Mouse (Mus musculus) embryonic facial prominence, embryonic 10.5 days (tissue): ENCODE data around the gene Glmp. TPM values are rescaled to one million over a fixed set of nuclear protein-coding genes. Genes with fewer than 3 reads are reported as not detected.
"Not testable (repeated sequence)": the region's sequence is repeated elsewhere in the genome, so short reads cannot be mapped to it uniquely, and the experiment has no call there.

ENCODE experiments used
- DNase-seq: peaks from one replicate; pipeline ENCODE4 v3.0.0-alpha.2; 2017; ENCODE audit warnings: low spot score
- H3K27ac ChIP-seq: fragments of 300-500 bp; sonication (generic); replicated peaks from 2 replicates; pipeline ENCODE4 v1.5.1; 2016; ENCODE audit warnings: mild to moderate bottlenecking
- H3K27me3 ChIP-seq: fragments of 300-500 bp; sonication (generic); replicated peaks from 2 replicates; pipeline ENCODE4 v1.6.1; 2016; ENCODE audit warnings: low read depth, mild to moderate bottlenecking; ENCODE audit not compliant: poor library complexity, severe bottlenecking
- H3K36me3 ChIP-seq: fragments of 300-500 bp; sonication (generic); replicated peaks from 2 replicates; pipeline ENCODE4 v1.6.1; 2016; ENCODE audit warnings: mild to moderate bottlenecking, moderate library complexity
- H3K4me1 ChIP-seq: fragments of 300-500 bp; sonication (generic); 2 replicates; pipeline ENCODE4 v1.6.1; 2016
- H3K4me3 ChIP-seq: fragments of 300-500 bp; sonication (generic); 2 replicates; pipeline ENCODE4 v1.5.1; 2016; ENCODE audit warnings: mild to moderate bottlenecking, moderate library complexity
- H3K9me3 ChIP-seq: fragments of 300-500 bp; sonication (generic); 2 replicates; pipeline ENCODE4 v1.6.1; 2016; ENCODE audit warnings: mild to moderate bottlenecking
- WGBS: fragments of 180-500 bp; shearing (Covaris S2); methylation state at CpG from one replicate; pipeline ENCODE4 v1.1.7; 2016; 5-methylcytosine and 5-hydroxymethylcytosine counted together
- polyA plus RNA-seq: library from polyadenylated mRNA; unstranded; fragments of >200 nt; fragmentation: Nextera tagmentation; extraction: Ambion mirVana; gene quantifications from 2 replicates; pipeline ENCODE4 v1.2.1, GENCODE M21; 2016

The Glmp gene
- polyA plus RNA-seq, 1 experiment from 2014 or later, result 142 TPM

DNA sequence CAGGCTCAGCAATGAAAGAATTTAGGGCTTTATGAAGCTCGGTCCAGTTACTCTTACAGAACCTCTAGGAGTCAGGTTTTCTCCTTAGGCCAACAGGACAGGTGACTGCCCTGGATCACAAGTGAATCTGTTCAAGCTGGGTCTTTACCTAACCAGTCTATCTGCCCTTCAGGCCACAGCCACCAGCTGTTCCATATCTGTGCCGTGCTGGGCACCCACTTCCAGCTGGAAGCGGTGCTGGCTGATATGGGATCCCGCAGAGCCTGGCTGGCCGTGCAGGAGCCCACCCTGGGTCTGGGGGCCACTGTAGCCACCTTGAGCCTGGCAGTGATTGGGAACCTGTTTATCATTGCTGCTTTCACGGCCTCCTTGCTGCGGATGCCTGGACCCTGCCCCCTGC lies 42.7 kb downstream of the Glmp start:
- peaks cover 12% of the 10 kb centered on the region for H3K9me3 ChIP-seq
- not testable (repeated sequence) for H3K27ac ChIP-seq, DNase-seq, H3K4me3 ChIP-seq
- peaks cover 12% of the 10 kb centered on the region for H3K36me3 ChIP-seq
- 57% methylated on average over 4 of the region's 7 CpGs for WGBS
- H3K4me1 ChIP-seq, result peaks cover 31% of the 10 kb centered on the region
- peaks cover 42% of the 10 kb centered on the region for H3K27me3 ChIP-seq

DNA sequence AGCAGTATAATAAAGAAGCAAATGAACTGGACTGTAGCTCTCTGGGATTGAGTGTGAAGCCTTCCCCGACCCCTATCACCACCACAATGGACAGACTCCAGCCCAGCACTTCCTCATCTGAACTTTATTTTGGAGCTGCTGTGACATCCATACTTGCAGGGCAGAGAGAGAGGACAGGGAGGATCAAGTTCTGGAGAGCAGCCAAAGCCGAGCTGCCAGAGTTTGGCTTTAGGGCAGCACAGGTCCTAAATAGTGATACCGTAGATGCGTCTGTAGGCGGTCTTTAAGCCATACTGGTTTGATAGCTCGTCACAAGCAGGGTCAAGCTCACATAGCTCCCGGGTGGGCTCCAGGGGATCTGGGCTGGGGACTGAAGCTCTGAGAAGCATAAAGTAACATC lies 43.7 kb downstream of the Glmp start:
- H3K4me3 ChIP-seq, H3K27ac ChIP-seq, DNase-seq, H3K36me3 ChIP-seq: not testable (repeated sequence)
- Histone ChIP-seq H3K27me3 (peaks cover 41% of the 10 kb centered on the region), H3K4me1 (peaks cover 28% of the 10 kb centered on the region), H3K9me3 (peaks cover 12% of the 10 kb centered on the region)
- WGBS, result 89% methylated on average over 7 of the region's 7 CpGs

DNA sequence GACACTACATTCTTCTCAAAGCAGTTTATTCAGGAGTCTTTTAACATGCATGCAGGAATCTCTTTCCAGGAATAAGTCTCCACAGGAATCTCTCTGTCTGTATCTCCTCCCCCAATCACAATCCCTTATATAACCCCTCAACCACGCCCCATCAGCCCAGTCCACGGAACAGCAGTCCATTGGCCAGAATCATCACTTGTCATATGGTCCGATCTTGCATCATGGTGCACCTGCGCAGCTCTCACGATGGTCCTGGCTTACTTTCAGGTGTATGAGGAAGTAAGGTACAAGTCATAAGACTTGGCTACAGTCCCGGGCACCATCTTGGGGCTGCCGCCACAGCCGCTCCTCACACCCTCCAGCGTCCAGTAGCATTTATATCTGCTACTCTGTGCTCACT lies 47.8 kb downstream of the Glmp start, which contains the start of gene Bglap3:
Gene Bglap3 (minus strand): TSS at position 101 of the 400 bp plus-strand sequence.
- not testable (repeated sequence) for H3K27ac ChIP-seq, DNase-seq, H3K27me3 ChIP-seq, H3K4me3 ChIP-seq, H3K4me1 ChIP-seq, H3K36me3 ChIP-seq
- WGBS, result 91% methylated on average over 9 of the region's 9 CpGs
- H3K9me3 ChIP-seq, result peaks cover 12% of the 10 kb centered on the region

DNA sequence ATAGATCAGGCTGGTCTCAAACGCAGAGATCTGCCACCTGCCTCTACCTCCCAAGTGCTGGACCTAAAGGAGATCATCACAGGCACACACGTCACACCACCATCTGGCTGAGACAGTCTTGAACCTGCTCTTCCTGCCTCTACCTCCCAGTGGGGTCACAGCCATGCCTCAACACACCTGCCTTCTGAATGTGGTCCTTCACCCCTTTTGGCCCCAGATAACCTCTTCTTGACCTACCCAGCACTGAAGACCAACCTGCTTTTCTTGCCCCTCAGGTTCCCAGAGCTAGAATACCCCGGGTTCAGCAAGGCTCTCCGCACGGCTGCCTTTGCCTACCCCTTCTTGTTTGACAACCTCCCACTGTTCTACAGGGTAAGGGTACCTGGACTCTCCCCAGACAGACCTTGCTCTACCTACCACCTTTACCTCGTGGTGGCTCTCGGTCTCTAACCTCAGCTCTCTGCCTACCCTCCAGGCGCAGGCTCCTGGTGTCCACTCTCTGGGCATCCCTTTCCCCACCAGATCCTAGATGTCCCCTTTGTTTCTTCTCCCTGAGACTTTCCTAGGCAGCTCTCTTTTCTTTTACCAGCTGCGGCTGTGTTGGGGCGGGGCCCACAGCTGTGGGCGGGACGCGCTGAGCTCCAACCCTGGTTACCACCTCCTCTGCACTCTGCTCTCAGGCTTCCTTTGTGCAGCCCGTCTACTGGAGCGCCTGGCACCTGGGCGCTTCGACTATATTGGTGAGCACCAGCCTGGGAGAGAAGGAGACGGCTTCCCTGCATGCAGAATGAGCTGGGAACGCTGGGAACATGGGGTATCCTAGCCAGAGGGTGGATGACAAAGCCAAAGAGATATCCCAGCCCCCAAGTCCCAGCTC lies 51.2 kb downstream of the Glmp start:
- Histone ChIP-seq H3K4me3 (peak overlapping the region; percentile 43), H3K27ac (peak overlapping the region; percentile 73)
- H3K27me3 ChIP-seq, H3K9me3 ChIP-seq, H3K4me1 ChIP-seq, H3K36me3 ChIP-seq: not testable (repeated sequence)
- WGBS, result 9% methylated on average over 19 of the region's 19 CpGs
- DNase-seq, result peak; percentile 70

DNA sequence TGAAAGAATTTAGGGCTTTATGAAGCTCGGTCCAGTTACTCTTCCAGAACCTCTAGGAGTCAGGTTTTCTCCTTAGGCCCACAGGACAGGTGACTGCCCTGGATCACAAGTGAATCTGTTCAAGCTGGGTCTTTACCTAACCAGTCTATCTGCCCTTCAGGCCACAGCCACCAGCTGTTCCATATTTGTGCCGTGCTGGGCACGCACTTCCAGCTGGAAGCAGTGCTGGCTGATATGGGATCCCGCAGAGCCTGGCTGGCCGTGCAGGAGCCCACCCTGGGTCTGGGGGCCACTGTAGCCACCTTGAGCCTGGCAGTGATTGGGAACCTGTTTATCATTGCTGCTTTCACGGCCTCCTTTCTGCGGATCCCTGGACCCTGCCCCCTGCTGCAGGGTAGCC lies 51.8 kb downstream of the Glmp start:
- Histone ChIP-seq H3K27ac (peak overlapping the region; percentile 73; the same call in 1 of the 2 replicates), H3K4me1 (peaks cover 13% of the 10 kb centered on the region), H3K4me3 (peak overlapping the region; percentile 43; the same call in 1 of the 2 replicates)
- H3K36me3 ChIP-seq, H3K9me3 ChIP-seq, H3K27me3 ChIP-seq: not testable (repeated sequence)
- peak; percentile 28 for DNase-seq
- WGBS, result 29% methylated on average over 7 of the region's 7 CpGs

DNA sequence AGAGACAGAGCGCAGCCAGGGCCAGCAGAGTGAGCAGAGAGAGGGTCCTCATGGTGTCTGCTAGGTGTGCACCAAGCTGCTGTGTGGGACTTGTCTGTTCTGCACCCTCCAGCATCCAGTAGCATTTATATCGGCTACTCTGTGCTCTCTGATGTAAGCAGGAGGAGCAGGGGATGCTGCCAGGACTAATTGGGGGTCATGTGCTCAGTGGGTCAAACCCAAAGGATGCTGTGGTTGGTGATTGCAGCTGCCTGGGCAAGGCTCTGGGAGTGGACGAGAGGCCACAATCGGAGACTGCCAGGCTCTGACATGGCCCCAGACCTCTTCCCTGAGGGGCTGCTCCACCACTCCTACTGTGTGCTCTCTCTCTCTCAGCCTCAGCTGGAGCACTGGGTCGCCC lies 53.8 kb downstream of the Glmp start, which contains the start of gene Bglap2:
Gene Bglap2 (minus strand): TSS at position 101 of the 400 bp plus-strand sequence.
- WGBS, result 74% methylated on average over 5 of the region's 5 CpGs
- not testable (repeated sequence) for DNase-seq

More for the DNA sequence above, 53.8 kb downstream of the Glmp start, which contains the start of gene Bglap2:
- H3K27me3 ChIP-seq, H3K9me3 ChIP-seq, H3K4me3 ChIP-seq, H3K36me3 ChIP-seq, H3K27ac ChIP-seq: not testable (repeated sequence)
- peaks cover 18% of the 10 kb centered on the region for H3K4me1 ChIP-seq

Other genes starting within 250 kb of the Glmp start
- gene Ttc24, start 246.7 kb upstream of the Glmp start, polyA plus RNA-seq, result 0.09 and 0.24 TPM in 2 replicates
- gene Iqgap3, start 243.1 kb upstream of the Glmp start, polyA plus RNA-seq, result 27.3 and 28.2 TPM in 2 replicates
- gene Mef2d, start 182.7 kb upstream of the Glmp start, polyA plus RNA-seq, result 11.1 and 12.1 TPM in 2 replicates
- 0.17 TPM in 1 of 2 replicates, not detected in the other for gene Rhbg, start 70.3 kb upstream of the Glmp start, polyA plus RNA-seq
- not detected in 2 replicates for gene Gm38392, start 37.8 kb upstream of the Glmp start, polyA plus RNA-seq
- 12.6 and 14.7 TPM in 2 replicates for gene Tsacc, start 28.0 kb upstream of the Glmp start, polyA plus RNA-seq
- gene Cct3, start 27.9 kb upstream of the Glmp start, polyA plus RNA-seq, result 862 and 910 TPM in 2 replicates
- 2.4 and 4.8 TPM in 2 replicates for gene Tmem79, start 11.1 kb downstream of the Glmp start, polyA plus RNA-seq
- gene Smg5, start 11.2 kb downstream of the Glmp start, polyA plus RNA-seq, result 84.8 and 86.3 TPM in 2 replicates
- gene Paqr6, start 39.6 kb downstream of the Glmp start, polyA plus RNA-seq, result 0.43 and 1.2 TPM in 2 replicates
- 0.10 and 0.35 TPM in 2 replicates for gene Bglap3, start 47.7 kb downstream of the Glmp start, polyA plus RNA-seq
- gene Bglap2, start 53.7 kb downstream of the Glmp start, polyA plus RNA-seq, result not detected in 2 replicates
- not detected in 2 replicates for gene Bglap, start 59.4 kb downstream of the Glmp start, polyA plus RNA-seq
- gene Pmf1, start 85.3 kb downstream of the Glmp start, polyA plus RNA-seq, result 184 and 194 TPM in 2 replicates
- 17.5 and 17.6 TPM in 2 replicates for gene Slc25a44, start 100.1 kb downstream of the Glmp start, polyA plus RNA-seq
- 5.9 and 7.1 TPM in 2 replicates for gene Sema4a, start 136.2 kb downstream of the Glmp start, polyA plus RNA-seq
- gene Lmna, start 184.9 kb downstream of the Glmp start, polyA plus RNA-seq, result 15.2 and 17.9 TPM in 2 replicates
- gene Mex3a, start 207.4 kb downstream of the Glmp start, polyA plus RNA-seq, result 33.6 and 37.4 TPM in 2 replicates
- 4.9 and 5.8 TPM in 2 replicates for gene Rab25, start 223.3 kb downstream of the Glmp start, polyA plus RNA-seq
- gene Lamtor2, start 228.1 kb downstream of the Glmp start, polyA plus RNA-seq, result 158 and 161 TPM in 2 replicates
- gene Ubqln4, start 228.7 kb downstream of the Glmp start, polyA plus RNA-seq, result 68.6 and 77.9 TPM in 2 replicates